Comparison of ENCODE assay signal across 8 mouse cellular contexts in the genomic region with DNA sequence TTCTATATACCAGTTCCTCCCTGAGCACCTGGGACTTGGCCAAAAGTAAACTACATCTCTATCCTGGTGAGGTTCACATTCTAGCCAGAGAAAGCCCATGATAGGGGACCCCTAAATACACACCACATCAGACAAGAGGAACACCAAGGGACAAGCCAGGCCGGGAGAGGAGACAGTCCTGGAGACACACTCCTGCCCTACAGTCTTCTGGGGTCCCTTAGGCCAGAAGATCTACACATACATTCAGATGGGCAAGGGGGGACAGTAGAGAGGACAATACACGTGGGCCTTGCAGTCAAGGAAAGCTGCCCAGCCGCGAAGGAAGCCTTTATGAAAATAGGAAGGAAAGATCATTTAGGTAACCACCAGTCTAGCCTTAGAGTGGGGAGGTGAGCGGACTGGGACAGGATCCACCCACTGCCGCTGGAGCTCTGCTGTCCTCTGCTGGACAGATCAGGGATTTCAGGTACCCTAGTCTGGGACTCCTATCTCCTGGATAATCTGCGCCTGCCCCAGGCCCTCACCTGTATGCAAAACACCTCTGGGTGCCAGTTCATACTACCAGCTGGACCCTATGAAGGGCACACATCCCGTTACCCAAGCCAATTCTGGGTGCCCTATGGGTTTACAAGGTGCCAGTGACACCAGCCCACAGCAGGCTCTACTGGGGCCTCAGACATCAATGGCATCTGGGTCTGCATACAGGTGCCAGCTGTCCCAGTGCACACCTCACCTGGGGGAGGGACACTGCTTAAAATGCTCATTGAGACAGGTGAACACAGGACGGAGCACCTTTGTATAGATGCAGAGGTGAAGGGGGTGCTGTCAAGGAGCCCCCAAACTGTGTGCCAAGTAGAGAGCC. TPM values are rescaled to one million over a fixed set of nuclear protein-coding genes. Genes with fewer than 3 reads are reported as not detected.
DNase-seq lines count a peak whose midpoint lies in the region; ATAC-seq and TF ChIP-seq lines count a peak whose summit lies in the region.

No protein-coding gene starts in this region.

- H3K9me3 ChIP-seq in embryonic facial prominence, embryonic 14.5 days (ENCODE audit: control insufficient read depth, low read length), result no peaks in the 10 kb centered on the region
- H3K9me3 ChIP-seq in heart, embryonic 11.5 days (replicated peaks; ENCODE audit: control insufficient read depth, low read length), result no peaks in the 10 kb centered on the region
- no peaks in the 10 kb centered on the region for H3K9me3 ChIP-seq in kidney, embryonic 16.5 days (ENCODE audit: low read length)
- H3K9me3 ChIP-seq in neural tube, embryonic 11.5 days (ENCODE audit: control insufficient read depth, low read length), result no peaks in the 10 kb centered on the region
- no peaks in the 10 kb centered on the region for H3K9me3 ChIP-seq in stomach, postnatal 0 days (ENCODE audit: control insufficient read depth, low read length)

- H3K27ac ChIP-seq in embryonic facial prominence, embryonic 14.5 days (replicated peaks; ENCODE audit: low read depth, low read length), result no peak overlapping the region
- no peak overlapping the region for H3K27ac ChIP-seq in heart, embryonic 11.5 days (ENCODE audit: low read depth, low read length)
- no peak overlapping the region for H3K27ac ChIP-seq in kidney, embryonic 16.5 days (ENCODE audit: low read length)
- no peak overlapping the region for H3K27ac ChIP-seq in liver, adult 2 months (replicated peaks; ENCODE audit: insufficient read depth, low read depth, low read length)
- H3K27ac ChIP-seq in neural tube, embryonic 11.5 days (ENCODE audit: low read depth, low read length), result no peak overlapping the region
- no peak overlapping the region for H3K27ac ChIP-seq in stomach, postnatal 0 days (replicated peaks)

- H3K4me2 ChIP-seq in embryonic facial prominence, embryonic 14.5 days (ENCODE audit: low read depth, low read length), result no peak overlapping the region
- no peak overlapping the region for H3K4me2 ChIP-seq in heart, embryonic 11.5 days
- no peak overlapping the region for H3K4me2 ChIP-seq in kidney, embryonic 16.5 days (replicated peaks; ENCODE audit: low read depth, low read length)
- H3K4me2 ChIP-seq in neural tube, embryonic 11.5 days (ENCODE audit: low read depth), result no peak overlapping the region
- H3K4me2 ChIP-seq in stomach, postnatal 0 days (replicated peaks; ENCODE audit: low read depth), result no peak overlapping the region

- no peak for TF ChIP-seq EP300 in stomach, postnatal 0 days (optimal IDR thresholded peaks at IDR 0.05)

- no peaks in the 10 kb centered on the region for H3K4me1 ChIP-seq in embryonic facial prominence, embryonic 14.5 days (ENCODE audit: control insufficient read depth, insufficient read depth, low read length)
- H3K4me1 ChIP-seq in heart, embryonic 11.5 days (ENCODE audit: control insufficient read depth, insufficient read depth, low read length), result 0 out of 2 replicates have a peak, but pooled peaks cover 3% of the 10 kb centered on the region
- peaks cover 33% of the 10 kb centered on the region for H3K4me1 ChIP-seq in kidney, embryonic 16.5 days (ENCODE audit: insufficient read depth, low read length)
- no peaks in the 10 kb centered on the region for H3K4me1 ChIP-seq in liver, adult 2 months (ENCODE audit: control insufficient read depth, insufficient read depth, low read length)
- H3K4me1 ChIP-seq in neural tube, embryonic 11.5 days (ENCODE audit: control insufficient read depth, insufficient read depth, low read length), result peaks cover 3% of the 10 kb centered on the region; the same call in 1 of the 2 replicates
- no peaks in the 10 kb centered on the region for H3K4me1 ChIP-seq in stomach, postnatal 0 days (replicated peaks; ENCODE audit: control insufficient read depth, insufficient read depth)

- no peaks in the 10 kb centered on the region for H3K79me2 ChIP-seq in liver, adult 2 months (ENCODE audit: control insufficient read depth, insufficient read depth, low read length)

- H3K4me3 ChIP-seq in embryonic facial prominence, embryonic 14.5 days (ENCODE audit: low read depth, low read length), result no peak overlapping the region
- no peak overlapping the region for H3K4me3 ChIP-seq in heart, embryonic 11.5 days (ENCODE audit: low read depth, low read length)
- H3K4me3 ChIP-seq in kidney, embryonic 16.5 days (ENCODE audit: low read length), result no peak overlapping the region
- no peak overlapping the region for H3K4me3 ChIP-seq in liver, adult 2 months (ENCODE audit: insufficient read depth, low read depth, low read length)
- H3K4me3 ChIP-seq in neural tube, embryonic 11.5 days (ENCODE audit: low read depth, low read length), result no peak overlapping the region
- no peak overlapping the region for H3K4me3 ChIP-seq in stomach, postnatal 0 days (ENCODE audit: low read depth, low read length)

- TF ChIP-seq POLR2A in liver, adult 2 months (IDR thresholded peaks at IDR 0.05; ENCODE audit: extremely low read depth, insufficient read depth, low read length), result no peak

- 7% methylated on average over 9 of the region's 9 CpGs for WGBS in embryonic facial prominence, embryonic 14.5 days
- WGBS in heart, embryonic 11.5 days (ENCODE audit: insufficient replicate concordance), result 13% methylated on average over 9 of the region's 9 CpGs
- WGBS in kidney, embryonic 16.5 days, result 16% methylated on average over 9 of the region's 9 CpGs
- WGBS in liver, adult 2 months, result 14% methylated on average over 9 of the region's 9 CpGs
- WGBS in neural tube, embryonic 11.5 days, result 24% methylated on average over 9 of the region's 9 CpGs
- WGBS in stomach, postnatal 0 days, result 13% methylated on average over 9 of the region's 9 CpGs

- TF ChIP-seq CTCF in liver, adult 2 months (IDR thresholded peaks at IDR 0.05; ENCODE audit: low read depth, low read length), result peak; percentile 99
- TF ChIP-seq CTCF in stomach, postnatal 0 days (IDR thresholded peaks at IDR 0.05; ENCODE audit: low read depth), result peak; percentile 99

- peak; percentile 75 to 77 for DNase-seq in B cell, adult 2 months
- DNase-seq in adrenal gland, postnatal 36 days, result peak; percentile 81 to 88
- peak; percentile 72 for DNase-seq in embryonic facial prominence, embryonic 14.5 days (ENCODE audit: low spot score)
- DNase-seq in liver, adult 2 months (ENCODE audit: extremely low read depth, low read depth, low spot score), result peak; percentile 20
- peak; percentile 82 for DNase-seq in neural tube, embryonic 11.5 days (ENCODE audit: low spot score)
- peak; percentile 84 for DNase-seq in stomach, postnatal 0 days (ENCODE audit: low spot score)

- peak; percentile 71 for ATAC-seq in embryonic facial prominence, embryonic 14.5 days (ENCODE audit: low read depth)
- peak; percentile 23; the same call in 1 of the 2 replicates for ATAC-seq in heart, embryonic 11.5 days (replicated peaks; ENCODE audit: insufficient number of reproducible peaks, low FRiP score, low TSS enrichment)
- peak; percentile 73 for ATAC-seq in kidney, embryonic 16.5 days (ENCODE audit: low FRiP score, low TSS enrichment)
- ATAC-seq in neural tube, embryonic 11.5 days (ENCODE audit: insufficient read depth, low FRiP score, low TSS enrichment), result peak; percentile 81; the same call in 1 of the 2 replicates
- ATAC-seq in stomach, postnatal 0 days (ENCODE audit: low FRiP score, low TSS enrichment), result peak; percentile 66

- no peaks in the 10 kb centered on the region for H3K36me3 ChIP-seq in embryonic facial prominence, embryonic 14.5 days (ENCODE audit: control insufficient read depth, insufficient read depth, low read length)
- H3K36me3 ChIP-seq in heart, embryonic 11.5 days (ENCODE audit: control insufficient read depth, insufficient read depth, low read length), result no peaks in the 10 kb centered on the region
- H3K36me3 ChIP-seq in kidney, embryonic 16.5 days (ENCODE audit: insufficient read depth, low read length), result no peaks in the 10 kb centered on the region
- H3K36me3 ChIP-seq in liver, adult 2 months (ENCODE audit: control insufficient read depth, insufficient read depth, low read length), result no peaks in the 10 kb centered on the region
- no peaks in the 10 kb centered on the region for H3K36me3 ChIP-seq in neural tube, embryonic 11.5 days (ENCODE audit: control insufficient read depth, insufficient read depth, low read length)
- H3K36me3 ChIP-seq in stomach, postnatal 0 days (ENCODE audit: control insufficient read depth, insufficient read depth, low read length), result no peaks in the 10 kb centered on the region

- H3K9ac ChIP-seq in embryonic facial prominence, embryonic 14.5 days (ENCODE audit: low read depth, low read length), result no peak overlapping the region
- no peak overlapping the region for H3K9ac ChIP-seq in heart, embryonic 11.5 days (ENCODE audit: low read depth, low read length)
- H3K9ac ChIP-seq in kidney, embryonic 16.5 days (replicated peaks; ENCODE audit: low read length), result no peak overlapping the region
- H3K9ac ChIP-seq in liver, adult 2 months (ENCODE audit: low read depth, low read length), result no peak overlapping the region
- no peak overlapping the region for H3K9ac ChIP-seq in neural tube, embryonic 11.5 days (ENCODE audit: low read length)
- H3K9ac ChIP-seq in stomach, postnatal 0 days (ENCODE audit: low read length), result no peak overlapping the region

- no peaks in the 10 kb centered on the region for H3K27me3 ChIP-seq in embryonic facial prominence, embryonic 14.5 days (replicated peaks; ENCODE audit: control insufficient read depth, insufficient read depth, low read length)
- H3K27me3 ChIP-seq in heart, embryonic 11.5 days (ENCODE audit: control insufficient read depth, insufficient read depth, low read length), result no peaks in the 10 kb centered on the region
- no peaks in the 10 kb centered on the region for H3K27me3 ChIP-seq in kidney, embryonic 16.5 days (ENCODE audit: insufficient read depth, low read length)
- no peaks in the 10 kb centered on the region for H3K27me3 ChIP-seq in liver, adult 2 months (ENCODE audit: control insufficient read depth, insufficient read depth, low read length)
- H3K27me3 ChIP-seq in neural tube, embryonic 11.5 days (ENCODE audit: control insufficient read depth, insufficient read depth, low read length), result no peaks in the 10 kb centered on the region
- H3K27me3 ChIP-seq in stomach, postnatal 0 days (ENCODE audit: control insufficient read depth, insufficient read depth, low read length), result no peaks in the 10 kb centered on the region

RNA-seq across cellular contexts. Expression of gene 1810010D01Rik, which starts 35.2 kb away (rescaled TPM):
- under 1 TPM in 1 of 2 experiments, not detected in 1; 0.66 TPM for total RNA-seq in adrenal gland, postnatal 36 days (2021)
- not detected in 2 replicates for polyA plus RNA-seq in embryonic facial prominence, embryonic 14.5 days (2014; fragmentation: Nextera tagmentation; extraction: Ambion mirVana)
- not detected in 2 replicates for polyA plus RNA-seq in heart, embryonic 11.5 days (2014; fragmentation: Nextera tagmentation; extraction: Ambion mirVana)
- 0.27 and 0.30 TPM in 2 replicates for polyA plus RNA-seq in kidney, embryonic 16.5 days (2015; fragmentation: Nextera tagmentation; extraction: Ambion mirVana)
- 0.13 TPM in 1 of 2 replicates, not detected in the other for total RNA-seq in liver, adult 2 months (2014; rRNA removed)
- polyA plus RNA-seq in liver, adult 2 months (2012; rRNA removed), result 0.13 TPM in 1 of 2 replicates, not detected in the other
- not detected in 2 replicates for polyA plus RNA-seq in neural tube, embryonic 11.5 days (2014; fragmentation: Nextera tagmentation; extraction: Ambion mirVana)
- polyA plus RNA-seq in stomach, postnatal 0 days (2015; fragmentation: Nextera tagmentation; extraction: Ambion mirVana), result 111 and 135 TPM in 2 replicates

RNA-seq across cellular contexts. Expression of gene Tpcn2, which starts 40.7 kb away (rescaled TPM):
- 10 to 100 TPM; 10.2 to 16.1 TPM for total RNA-seq in adrenal gland, postnatal 36 days (2021)
- 3.6 and 3.7 TPM in 2 replicates for polyA plus RNA-seq in embryonic facial prominence, embryonic 14.5 days (2014; fragmentation: Nextera tagmentation; extraction: Ambion mirVana)
- polyA plus RNA-seq in heart, embryonic 11.5 days (2014; fragmentation: Nextera tagmentation; extraction: Ambion mirVana), result 2.1 and 3.1 TPM in 2 replicates
- polyA plus RNA-seq in kidney, embryonic 16.5 days (2015; fragmentation: Nextera tagmentation; extraction: Ambion mirVana), result 11.4 and 12.2 TPM in 2 replicates
- total RNA-seq in liver, adult 2 months (2014; rRNA removed), result 1.9 and 2.9 TPM in 2 replicates
- polyA plus RNA-seq in liver, adult 2 months (2012; rRNA removed), result 2.6 and 5.0 TPM in 2 replicates
- polyA plus RNA-seq in neural tube, embryonic 11.5 days (2014; fragmentation: Nextera tagmentation; extraction: Ambion mirVana), result 1.8 and 2.4 TPM in 2 replicates
- 5.3 and 5.8 TPM in 2 replicates for polyA plus RNA-seq in stomach, postnatal 0 days (2015; fragmentation: Nextera tagmentation; extraction: Ambion mirVana)

RNA-seq across cellular contexts. Expression of gene Mrgprf, which starts 57.5 kb away (rescaled TPM):
- total RNA-seq in adrenal gland, postnatal 36 days (2021), result 1 to 10 TPM; 1.5 to 2.4 TPM
- 7.5 and 10.0 TPM in 2 replicates for polyA plus RNA-seq in embryonic facial prominence, embryonic 14.5 days (2014; fragmentation: Nextera tagmentation; extraction: Ambion mirVana)
- 0.11 and 0.17 TPM in 2 replicates for polyA plus RNA-seq in heart, embryonic 11.5 days (2014; fragmentation: Nextera tagmentation; extraction: Ambion mirVana)
- polyA plus RNA-seq in kidney, embryonic 16.5 days (2015; fragmentation: Nextera tagmentation; extraction: Ambion mirVana), result 3.5 and 3.8 TPM in 2 replicates
- total RNA-seq in liver, adult 2 months (2014; rRNA removed), result not detected in 2 replicates
- polyA plus RNA-seq in liver, adult 2 months (2012; rRNA removed), result 0.48 and 0.66 TPM in 2 replicates
- not detected in 2 replicates for polyA plus RNA-seq in neural tube, embryonic 11.5 days (2014; fragmentation: Nextera tagmentation; extraction: Ambion mirVana)
- polyA plus RNA-seq in stomach, postnatal 0 days (2015; fragmentation: Nextera tagmentation; extraction: Ambion mirVana), result 9.3 and 9.8 TPM in 2 replicates

Comparison
In these comparisons a context has a peak if more than half of its experiments do, and no peak if none do; other contexts are left out.
1. DNase-seq: peak in every context shown above with its lines; median percentile 84 in adrenal gland, postnatal 36 days; 84 in stomach, postnatal 0 days; 82 in neural tube, embryonic 11.5 days; 76 in B cell, adult 2 months; 72 in embryonic facial prominence, embryonic 14.5 days; 20 in liver, adult 2 months.
2. ATAC-seq: peak in every context shown above with its lines; median percentile 81 in neural tube, embryonic 11.5 days; 73 in kidney, embryonic 16.5 days; 71 in embryonic facial prominence, embryonic 14.5 days; 66 in stomach, postnatal 0 days; 23 in heart, embryonic 11.5 days.
3. RNA of gene 1810010D01Rik, which starts 35.2 kb away (polyA plus RNA-seq): 111 to 135 TPM in stomach, postnatal 0 days; 0.27 to 0.30 TPM in kidney, embryonic 16.5 days, 0.13 TPM in liver, adult 2 months, not detected in neural tube, embryonic 11.5 days, not detected in embryonic facial prominence, embryonic 14.5 days and not detected in heart, embryonic 11.5 days; every median in the first group is over 10 times any median in the second.